Mouse (Mus musculus) E14TG2a.4 (cell line): ENCODE measurements around the gene Xpo6.

Source experiments
- H3K27me3 ChIP-seq: 2 replicates; pipeline ENCODE4 v1.6.1; 2014; ENCODE audit warnings: low read length, control low read depth; ENCODE audit not compliant: insufficient read depth
- H3K36me3 ChIP-seq: 2 replicates; pipeline ENCODE4 v1.6.1; 2014; ENCODE audit warnings: low read length, control low read depth; ENCODE audit not compliant: insufficient read depth
- H3K4me1 ChIP-seq: replicated peaks from 2 replicates; pipeline ENCODE4 v1.6.1; 2014; ENCODE audit warnings: low read depth, low read length, control low read depth
- H3K4me3 ChIP-seq: replicated peaks from 2 replicates; pipeline ENCODE4 v1.5.1; 2014; ENCODE audit warnings: mild to moderate bottlenecking, low read length
- H3K9me3 ChIP-seq: 2 replicates; pipeline ENCODE4 v1.6.1; 2014; ENCODE audit warnings: low read length, control low read depth
- CTCF ChIP-seq: conservative IDR thresholded peaks from 2 replicates; pipeline ENCODE4 v1.5.1; 2014; ENCODE audit warnings: low read length
- NANOG ChIP-seq: IDR thresholded peaks from 2 replicates; pipeline ENCODE4 v1.6.1; 2014; ENCODE audit warnings: borderline replicate concordance, low read length, mixed read lengths
- POU5F1 ChIP-seq: IDR thresholded peaks from 2 replicates; pipeline ENCODE4 v1.6.1; 2014; ENCODE audit warnings: low read length, borderline replicate concordance

Xpo6 gene

DNA sequence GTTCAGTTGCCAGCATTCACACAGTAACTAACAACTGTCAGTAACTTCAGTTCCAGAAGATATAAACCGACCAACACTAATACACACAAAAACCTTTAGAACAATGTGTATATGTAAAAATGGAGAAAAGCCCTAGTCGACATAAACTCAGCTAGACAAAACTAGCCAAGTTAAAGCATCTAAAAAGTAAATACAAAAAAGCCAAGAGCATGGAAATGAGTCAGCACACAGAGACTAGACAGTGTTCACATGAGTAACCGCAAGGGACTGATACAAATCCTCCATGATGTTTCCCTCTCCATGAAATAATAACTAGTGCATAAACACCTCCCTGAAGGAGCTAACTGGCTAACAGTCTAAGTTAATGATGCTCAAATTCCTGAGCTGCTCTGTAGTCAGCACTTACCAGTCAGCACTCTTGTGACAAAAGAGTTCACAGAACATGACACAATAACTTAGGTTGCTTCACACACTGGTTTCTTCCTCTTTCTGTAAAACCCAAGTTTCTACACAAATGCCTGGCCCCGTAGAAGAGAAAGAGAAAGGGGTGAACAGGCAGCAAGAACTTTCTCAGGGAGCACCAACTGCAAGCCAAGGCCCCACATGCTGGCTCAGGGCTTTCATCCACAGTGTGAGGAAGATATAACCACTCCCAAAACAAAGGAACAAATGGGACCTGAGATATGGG is 65.5 kb downstream of the Xpo6 start:
- TF ChIP-seq POU5F1 (no peak), CTCF (no peak), NANOG (no peak)
- peaks cover 91% of the 10 kb centered on the region for H3K36me3 ChIP-seq
- H3K9me3 ChIP-seq = no peaks in the 10 kb centered on the region
- H3K27me3 ChIP-seq = no peaks in the 10 kb centered on the region
- H3K4me1 ChIP-seq = no peaks in the 10 kb centered on the region; the same call in 1 of the 2 replicates
- H3K4me3 ChIP-seq = no peak overlapping the region

DNA sequence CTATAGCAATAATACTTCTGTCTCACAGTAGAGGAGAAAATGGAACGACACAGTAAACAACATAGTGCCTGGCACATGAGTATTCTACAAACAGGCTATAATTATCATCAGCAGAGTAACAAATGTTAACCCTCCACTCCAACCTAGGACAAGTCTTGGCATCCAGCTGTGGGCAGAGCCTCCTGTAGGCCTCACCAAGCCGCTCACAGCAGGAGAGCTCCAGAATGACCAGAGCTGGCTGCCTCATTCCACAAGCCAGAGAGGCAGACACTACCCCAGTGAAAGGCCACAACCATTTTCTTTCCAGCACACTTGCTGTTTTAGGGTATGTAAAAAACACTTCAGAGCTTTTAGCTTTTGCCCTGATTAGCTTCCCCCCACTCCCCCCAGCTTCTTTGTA is 72.6 kb downstream of the Xpo6 start:
- Histone ChIP-seq H3K27me3 (no peaks in the 10 kb centered on the region), H3K9me3 (no peaks in the 10 kb centered on the region), H3K36me3 (peaks cover 100% of the 10 kb centered on the region), H3K4me1 (no peaks in the 10 kb centered on the region), H3K4me3 (no peak overlapping the region)
- TF ChIP-seq CTCF = no peak
- no peak for TF ChIP-seq NANOG
- no peak for TF ChIP-seq POU5F1

DNA sequence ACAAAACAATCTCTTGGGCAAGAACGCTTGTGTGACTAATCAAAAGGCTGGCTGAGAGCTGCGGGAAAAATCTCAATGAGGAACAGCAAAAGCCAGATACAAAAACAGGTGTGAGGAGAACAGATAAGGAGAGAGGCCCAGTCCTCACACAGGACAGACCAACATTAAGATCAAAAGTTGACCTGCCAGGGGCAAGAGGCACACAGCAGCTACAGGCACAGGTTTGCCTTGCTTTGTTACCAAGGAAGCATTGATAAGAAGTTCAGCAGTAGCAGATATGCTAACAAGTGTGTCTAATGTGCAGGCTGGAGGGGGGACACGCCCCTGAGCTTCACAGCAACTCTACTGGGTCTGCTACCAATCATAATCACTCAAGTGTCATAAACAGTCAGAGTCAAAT is 73.8 kb downstream of the Xpo6 start:
- Histone ChIP-seq H3K9me3 (no peaks in the 10 kb centered on the region), H3K36me3 (peaks cover 100% of the 10 kb centered on the region), H3K27me3 (no peaks in the 10 kb centered on the region), H3K4me3 (no peak overlapping the region), H3K4me1 (no peaks in the 10 kb centered on the region)
- no peak for TF ChIP-seq CTCF
- TF ChIP-seq POU5F1 = no peak
- TF ChIP-seq NANOG = no peak

DNA sequence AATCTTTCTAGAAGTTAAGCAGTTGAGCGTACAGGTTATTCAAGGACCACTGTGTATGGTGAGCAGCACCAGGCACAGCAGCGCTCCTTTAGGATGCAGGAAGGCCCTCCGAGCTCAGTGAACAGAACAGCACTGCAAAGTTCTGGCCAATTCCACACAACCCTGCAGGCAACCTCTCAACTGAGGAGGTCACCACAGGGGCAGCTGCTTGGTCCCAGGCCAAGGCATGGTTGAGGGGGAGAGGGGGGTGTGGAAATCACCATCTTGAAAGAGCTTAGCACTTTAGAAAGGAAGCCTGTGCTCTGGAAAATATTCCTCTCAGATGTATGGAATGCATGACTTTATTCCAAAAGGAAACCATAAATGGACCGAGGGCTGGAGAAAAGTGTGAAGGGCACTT is 78.8 kb downstream of the Xpo6 start:
- TF ChIP-seq POU5F1 (no peak), NANOG (no peak), CTCF (no peak)
- H3K4me1 ChIP-seq = no peaks in the 10 kb centered on the region
- no peak overlapping the region for H3K4me3 ChIP-seq

DNA sequence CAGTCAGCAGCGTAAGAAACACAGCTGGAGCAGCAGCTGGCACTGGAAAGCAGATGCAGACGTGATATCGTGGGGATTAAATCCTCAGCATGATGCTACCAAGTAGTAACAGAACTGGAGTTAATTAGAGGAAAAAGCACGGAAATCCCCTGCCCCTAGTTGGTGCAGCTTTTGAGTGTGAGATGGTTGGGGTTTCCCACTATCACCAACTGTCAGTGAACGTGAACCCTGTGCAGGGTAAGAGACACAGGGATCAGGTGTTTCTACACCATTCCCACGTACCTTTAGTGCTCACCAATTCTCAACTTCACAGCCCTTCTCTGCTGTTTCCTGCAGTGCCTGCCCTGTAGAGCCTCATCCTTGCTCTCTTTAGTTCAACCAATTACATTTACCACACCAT is 80.5 kb downstream of the Xpo6 start:
- TF ChIP-seq POU5F1 (no peak), CTCF (no peak), NANOG (no peak)
- no peak overlapping the region for H3K4me3 ChIP-seq

More for the DNA sequence above, 78.8 kb downstream of the Xpo6 start:
- H3K36me3 ChIP-seq = peaks cover 94% of the 10 kb centered on the region
- H3K9me3 ChIP-seq = no peaks in the 10 kb centered on the region
- H3K27me3 ChIP-seq = no peaks in the 10 kb centered on the region

DNA sequence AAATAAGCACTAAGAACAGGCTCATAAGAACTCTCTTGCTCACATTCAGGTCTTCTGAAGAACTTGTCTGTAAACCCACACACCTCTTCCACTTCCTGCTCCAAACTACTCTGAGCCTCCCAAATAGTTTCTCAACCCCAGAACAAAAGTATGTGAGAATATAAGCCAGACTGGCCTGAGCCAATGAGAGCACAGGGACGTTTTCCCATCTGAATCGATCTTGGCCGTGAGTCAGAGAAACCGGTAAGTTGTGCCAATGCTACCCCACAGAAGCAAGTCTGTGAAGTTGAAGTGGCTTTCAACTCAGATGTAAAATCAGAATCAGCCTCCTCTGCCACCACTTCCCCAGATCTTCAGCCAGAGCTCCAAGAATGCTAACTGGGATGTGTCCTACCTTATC is 87.0 kb downstream of the Xpo6 start:
- Histone ChIP-seq H3K4me3 (no peak overlapping the region), H3K27me3 (no peaks in the 10 kb centered on the region), H3K36me3 (peaks cover 92% of the 10 kb centered on the region), H3K9me3 (no peaks in the 10 kb centered on the region), H3K4me1 (peaks cover 6% of the 10 kb centered on the region)
- TF ChIP-seq NANOG (no peak), CTCF (no peak), POU5F1 (no peak)

More for the DNA sequence above, 80.5 kb downstream of the Xpo6 start:
- no peaks in the 10 kb centered on the region for H3K27me3 ChIP-seq
- peaks cover 6% of the 10 kb centered on the region for H3K4me1 ChIP-seq
- no peaks in the 10 kb centered on the region for H3K9me3 ChIP-seq
- H3K36me3 ChIP-seq = peaks cover 94% of the 10 kb centered on the region

DNA sequence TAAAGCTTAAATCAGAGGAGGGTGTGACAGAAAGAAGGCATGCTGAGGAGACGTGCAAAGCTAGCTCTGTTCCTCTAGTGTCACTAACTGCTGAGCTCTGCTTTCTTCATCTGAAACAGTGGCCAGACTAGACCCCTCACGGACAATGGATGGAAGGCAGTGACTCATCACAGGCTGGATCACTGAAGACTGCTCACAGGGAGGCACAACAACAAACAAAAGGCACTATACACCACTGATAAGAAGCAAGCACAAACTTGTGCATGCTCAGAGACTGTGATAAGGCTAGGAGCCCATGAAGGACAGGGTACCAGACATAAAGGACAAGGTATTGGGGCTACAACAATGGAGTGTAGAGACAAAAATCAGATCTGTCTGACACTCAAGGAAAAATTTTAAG is 89.1 kb downstream of the Xpo6 start:
- TF ChIP-seq NANOG = no peak
- no peak for TF ChIP-seq POU5F1
- no peak for TF ChIP-seq CTCF
- H3K9me3 ChIP-seq = no peaks in the 10 kb centered on the region
- H3K36me3 ChIP-seq = peaks cover 97% of the 10 kb centered on the region
- peaks cover 6% of the 10 kb centered on the region for H3K4me1 ChIP-seq
- H3K27me3 ChIP-seq = no peaks in the 10 kb centered on the region
- H3K4me3 ChIP-seq = no peak overlapping the region

DNA sequence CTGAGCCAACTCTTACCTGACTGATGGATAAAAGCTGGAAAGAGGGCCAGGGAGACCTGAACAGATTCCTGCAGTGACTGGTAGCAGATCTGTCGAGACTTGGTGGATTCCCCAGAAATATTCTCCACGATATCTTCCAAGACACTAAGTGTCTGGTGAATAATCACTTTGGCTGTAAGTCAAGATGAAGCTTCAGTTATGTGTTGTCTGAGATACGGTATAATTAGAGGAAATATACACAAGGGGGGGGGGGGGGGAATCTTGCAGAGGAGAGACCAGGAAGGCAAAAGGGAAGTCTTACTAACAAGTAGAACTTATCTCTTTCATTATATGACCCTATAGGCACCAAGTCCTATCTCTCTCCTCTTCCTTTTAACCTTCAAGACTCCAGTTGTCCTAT is 90.4 kb downstream of the Xpo6 start:
- H3K4me3 ChIP-seq = no peak overlapping the region
- TF ChIP-seq CTCF (no peak), NANOG (no peak), POU5F1 (no peak)
- H3K27me3 ChIP-seq = no peaks in the 10 kb centered on the region
- H3K9me3 ChIP-seq = no peaks in the 10 kb centered on the region
- no peaks in the 10 kb centered on the region for H3K4me1 ChIP-seq
- peaks cover 97% of the 10 kb centered on the region for H3K36me3 ChIP-seq

DNA sequence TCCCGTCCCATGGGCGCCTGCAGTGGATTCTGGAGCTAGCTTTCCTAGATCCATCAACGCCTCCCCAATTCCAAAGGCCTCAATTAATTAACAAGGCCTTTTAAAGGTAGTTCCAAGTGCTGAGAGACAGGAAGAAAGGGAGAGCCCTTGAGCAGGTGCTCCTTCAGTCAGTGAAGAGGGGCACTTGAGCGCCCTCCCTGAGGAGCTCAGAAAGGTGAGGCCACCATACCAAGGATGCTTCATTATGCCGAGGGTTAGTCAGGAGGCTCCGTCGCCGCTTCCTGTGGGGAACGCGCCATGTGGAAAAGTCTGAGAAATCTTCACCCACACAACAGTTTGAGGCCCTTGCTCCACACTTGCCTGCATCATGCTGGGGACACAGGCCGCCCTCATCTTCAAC is 99.9 kb downstream of the Xpo6 start:
- no peaks in the 10 kb centered on the region for H3K27me3 ChIP-seq
- peaks cover 93% of the 10 kb centered on the region for H3K36me3 ChIP-seq
- TF ChIP-seq POU5F1 (no peak), NANOG (no peak), CTCF (no peak)
- H3K9me3 ChIP-seq = no peaks in the 10 kb centered on the region
- peaks cover 10% of the 10 kb centered on the region for H3K4me1 ChIP-seq
- H3K4me3 ChIP-seq = no peak overlapping the region
